Mouse (Mus musculus): ENCODE results near the gene Fsip1.

GRCm38 (mm10) chr2:118263151-118263913 lies 6.6 kb upstream of the Fsip1 start:
- no peak for TF ChIP-seq EP300 (IDR thresholded peaks at IDR 0.05; ENCODE audit: insufficient read depth, low read depth, low read length)
- no peak for TF ChIP-seq POLR2A (IDR thresholded peaks at IDR 0.05; ENCODE audit: insufficient read depth, low read length)
- peak; percentile 26 for TF ChIP-seq CTCF (IDR thresholded peaks at IDR 0.05; ENCODE audit: low read depth, low read length)
